Mouse (Mus musculus) intestine, embryonic 16.5 days (tissue): Measurements from ENCODE around the gene Chst3. TPM values are rescaled to one million over a fixed set of nuclear protein-coding genes. Genes with fewer than 3 reads are reported as not detected.
A peak's percentile ranks its signal among the peaks of the same experiment; 100 is the strongest.
"Not testable (repeated sequence)": the region's sequence is repeated elsewhere in the genome, so short reads cannot be mapped to it uniquely, and the experiment has no call there.

Experiments
- ATAC-seq: fragments of 200-750 bp; cut with Nextera tagmentation; 2 replicates; pipeline ENCODE4 v1.8.0; 2017; ENCODE audit warnings: moderate TSS enrichment, moderate library complexity
- H3K27ac ChIP-seq: fragments of 300-500 bp; sonication (generic); 2 replicates; pipeline ENCODE4 v1.5.1; 2014; ENCODE audit warnings: mild to moderate bottlenecking, low read length
- H3K27me3 ChIP-seq: fragments of 300-500 bp; sonication (generic); replicated peaks from 2 replicates; pipeline ENCODE4 v1.6.1; 2014; ENCODE audit warnings: low read length, control low read depth, mixed read lengths; ENCODE audit not compliant: control insufficient read depth, insufficient read depth
- H3K36me3 ChIP-seq: fragments of 300-500 bp; sonication (generic); 2 replicates; pipeline ENCODE4 v1.6.1; 2014; ENCODE audit warnings: low read length, control low read depth; ENCODE audit not compliant: control insufficient read depth, insufficient read depth
- H3K4me1 ChIP-seq: fragments of 300-500 bp; sonication (generic); 2 replicates; pipeline ENCODE4 v1.6.1; 2014; ENCODE audit warnings: low read length, control low read depth, mixed read lengths; ENCODE audit not compliant: control insufficient read depth, insufficient read depth
- H3K4me2 ChIP-seq: fragments of 300-500 bp; sonication (generic); 2 replicates; pipeline ENCODE4 v1.6.1; 2014; ENCODE audit warnings: low read depth, low read length, control low read depth
- H3K4me3 ChIP-seq: fragments of 300-500 bp; sonication (generic); 2 replicates; pipeline ENCODE4 v1.5.1; 2014; ENCODE audit warnings: mild to moderate bottlenecking, low read length
- H3K9ac ChIP-seq: fragments of 300-500 bp; sonication (generic); 2 replicates; pipeline ENCODE4 v1.6.1; 2014; ENCODE audit warnings: low read depth, low read length
- H3K9me3 ChIP-seq: fragments of 300-500 bp; sonication (generic); 2 replicates; pipeline ENCODE4 v1.6.1; 2016; ENCODE audit warnings: low read length, control low read depth; ENCODE audit not compliant: control insufficient read depth
- WGBS: fragments of 180-500 bp; shearing (Covaris S2); extraction: QIAGEN DNeasy Blood & Tissue Kit; methylation state at CpG from one replicate; pipeline ENCODE4 v1.1.7; 2014; 5-methylcytosine and 5-hydroxymethylcytosine counted together
- polyA plus RNA-seq: library from polyadenylated mRNA; unstranded; fragments of >200 nt; fragmentation: Nextera tagmentation; extraction: Ambion mirVana; gene quantifications from 2 replicates; pipeline ENCODE4 v1.2.1, GENCODE M21; 2015

The Chst3 gene
- polyA plus RNA-seq, 1 experiment from 2014 or later, result 1.3 TPM

DNA sequence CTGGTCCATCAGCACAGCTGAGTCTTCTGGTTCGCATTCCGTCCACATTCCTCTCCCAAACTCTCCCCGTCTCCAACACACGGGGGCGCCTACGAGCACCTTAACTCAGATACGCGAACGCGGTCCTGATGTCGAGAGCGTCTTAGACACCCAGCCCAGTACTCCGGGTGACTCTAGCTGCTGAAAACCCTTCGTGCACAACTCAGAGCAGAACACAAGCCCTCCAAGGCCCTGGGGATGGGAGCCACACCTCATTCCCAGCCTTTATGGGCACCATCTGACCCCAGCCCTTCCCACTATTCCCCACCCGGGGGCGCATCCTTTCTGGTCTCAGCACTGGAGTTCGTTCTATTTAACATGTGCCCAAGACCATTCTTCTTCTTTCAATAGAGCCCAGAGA, 27.3 kb downstream of the Chst3 start:
- H3K27ac ChIP-seq, result no peak overlapping the region

DNA sequence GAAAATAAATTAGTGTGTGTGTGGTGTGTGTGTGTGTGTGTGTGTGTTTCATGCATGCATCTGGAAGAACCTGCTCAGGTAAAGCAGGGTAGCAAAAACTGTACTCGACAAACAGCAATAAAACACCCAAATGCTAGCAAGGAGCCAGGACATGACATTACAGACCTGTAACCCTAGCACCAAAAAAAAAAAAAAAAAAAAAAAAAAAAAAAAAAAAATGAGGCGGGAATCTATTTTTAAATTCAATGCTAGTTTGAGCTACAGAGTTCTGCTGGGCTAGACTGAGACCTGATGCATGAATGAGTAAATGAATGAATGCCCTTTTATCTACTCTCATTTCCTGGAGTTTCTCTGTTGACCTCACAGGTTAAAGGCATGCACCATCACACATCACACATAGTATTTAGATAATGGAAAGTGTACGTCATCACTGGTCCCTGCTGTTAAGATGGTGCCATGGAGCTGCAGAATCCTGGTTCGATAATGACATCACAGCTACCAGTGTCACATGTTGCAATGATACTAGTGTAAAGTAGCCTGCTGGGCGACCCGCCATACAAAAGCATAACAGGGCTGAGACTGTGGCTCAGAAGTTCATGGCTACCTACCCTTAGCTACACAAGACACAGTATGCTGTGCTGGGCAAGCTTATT, 29.4 kb downstream of the Chst3 start:
- H3K4me1 ChIP-seq, result peaks cover 19% of the 10 kb centered on the region
- H3K27ac ChIP-seq, result no peak overlapping the region
- no peak for ATAC-seq
- H3K9ac ChIP-seq, result no peak overlapping the region
- no peak overlapping the region for H3K4me3 ChIP-seq
- H3K36me3 ChIP-seq, result peaks cover 4% of the 10 kb centered on the region; the same call in 1 of the 2 replicates
- H3K27me3 ChIP-seq, result no peaks in the 10 kb centered on the region; the same call in 1 of the 2 replicates
- no peak overlapping the region for H3K4me2 ChIP-seq
- no peaks in the 10 kb centered on the region for H3K9me3 ChIP-seq
- WGBS, result 81% methylated on average over 6 of the region's 6 CpGs

More for the DNA sequence above, 27.3 kb downstream of the Chst3 start:
- Histone ChIP-seq H3K9me3 (no peaks in the 10 kb centered on the region), H3K36me3 (no peaks in the 10 kb centered on the region), H3K27me3 (no peaks in the 10 kb centered on the region), H3K9ac (no peak overlapping the region), H3K4me3 (peak overlapping the region; percentile 30), H3K4me1 (peaks cover 27% of the 10 kb centered on the region), H3K4me2 (peak overlapping the region; percentile 50)
- ATAC-seq, result peak; percentile 45
- WGBS, result under 1% methylated on average over 17 of the region's 17 CpGs

DNA sequence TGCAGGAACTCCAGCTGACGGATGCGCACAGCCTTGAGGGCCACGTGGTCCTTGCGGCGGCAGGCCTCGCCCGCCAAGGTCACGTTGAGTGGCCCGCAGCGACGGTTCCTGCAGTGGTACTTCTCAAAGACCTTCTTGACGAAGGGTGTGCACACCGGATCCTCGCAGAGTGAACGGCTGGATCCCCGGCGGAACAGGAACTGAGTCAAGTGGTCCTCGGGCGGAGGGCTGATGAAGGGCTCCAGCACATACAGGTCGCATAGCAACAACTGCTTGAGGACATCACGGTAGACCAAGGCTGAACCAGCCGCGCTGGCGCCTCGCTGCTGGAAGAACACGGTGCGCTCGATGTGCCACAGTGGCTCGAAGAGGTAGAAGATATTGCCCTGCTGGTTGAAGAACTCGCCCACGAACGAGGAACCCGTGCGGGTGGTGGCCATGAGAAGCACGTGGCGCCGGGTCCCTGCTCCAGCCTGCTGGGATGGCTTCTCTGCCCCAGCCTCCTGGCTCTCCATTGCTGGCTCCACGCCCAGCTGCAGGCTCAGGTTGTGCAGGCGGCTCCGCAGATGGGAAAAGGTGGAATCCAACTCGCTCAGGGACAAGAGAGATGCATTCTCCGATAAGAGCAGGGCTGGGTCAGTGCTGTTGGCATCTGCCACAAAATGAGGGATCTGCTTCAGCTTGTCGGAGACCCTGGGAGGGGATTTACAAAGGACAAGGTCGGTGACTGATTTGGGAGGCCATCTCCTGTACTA, 32.7 kb downstream of the Chst3 start:
- Histone ChIP-seq H3K27ac (no peak overlapping the region), H3K4me3 (no peak overlapping the region), H3K9me3 (no peaks in the 10 kb centered on the region), H3K9ac (no peak overlapping the region), H3K4me2 (no peak overlapping the region), H3K4me1 (peaks cover 4% of the 10 kb centered on the region; the same call in 1 of the 2 replicates), H3K36me3 (peaks cover 10% of the 10 kb centered on the region; the same call in 1 of the 2 replicates), H3K27me3 (no peaks in the 10 kb centered on the region; the same call in 1 of the 2 replicates)
- 70% methylated on average over 44 of the region's 44 CpGs for whole genome bisulfite sequencing
- no peak for ATAC-seq

DNA sequence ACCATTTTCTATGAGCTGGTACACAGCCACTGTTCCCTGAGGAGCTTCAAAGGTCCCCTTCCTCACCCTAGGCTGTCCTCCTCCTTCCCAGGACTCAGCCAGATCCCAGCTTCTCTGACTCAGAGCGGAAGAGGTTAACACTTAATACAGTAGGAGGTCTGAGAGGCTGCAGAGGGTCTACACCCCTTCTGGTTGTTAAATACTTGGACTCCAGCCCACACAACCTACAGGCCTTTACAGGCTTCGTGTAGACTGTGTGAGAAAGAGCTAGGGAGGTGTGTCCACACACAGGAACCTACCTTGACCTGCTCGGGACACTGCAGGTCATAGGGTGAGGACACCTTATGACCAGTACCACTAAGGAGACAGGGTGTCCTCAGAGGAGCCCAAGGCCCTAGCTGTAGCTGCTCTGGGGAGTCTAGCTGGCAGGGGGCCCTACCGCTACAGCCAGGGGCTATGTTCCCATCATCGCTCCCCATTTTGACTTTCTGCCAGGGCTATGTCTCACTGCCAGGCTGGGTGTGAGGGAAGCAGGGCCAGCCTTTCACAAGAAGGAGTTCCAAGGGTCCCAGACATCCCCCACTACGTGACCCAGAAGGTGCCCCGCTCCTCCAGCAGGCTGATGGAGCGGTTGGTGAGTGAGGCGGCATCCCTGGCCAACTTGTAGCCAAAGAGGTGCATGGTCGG, 33.9 kb downstream of the Chst3 start:
- ATAC-seq, result no peak
- H3K36me3 ChIP-seq, result peaks cover 10% of the 10 kb centered on the region; the same call in 1 of the 2 replicates
- H3K4me2 ChIP-seq, result no peak overlapping the region
- H3K9ac ChIP-seq, result no peak overlapping the region
- H3K4me1 ChIP-seq, result peaks cover 4% of the 10 kb centered on the region; the same call in 1 of the 2 replicates
- H3K4me3 ChIP-seq, result no peak overlapping the region
- no peak overlapping the region for H3K27ac ChIP-seq
- no peaks in the 10 kb centered on the region; the same call in 1 of the 2 replicates for H3K27me3 ChIP-seq
- WGBS, result 79% methylated on average over 10 of the region's 10 CpGs
- no peaks in the 10 kb centered on the region for H3K9me3 ChIP-seq

DNA sequence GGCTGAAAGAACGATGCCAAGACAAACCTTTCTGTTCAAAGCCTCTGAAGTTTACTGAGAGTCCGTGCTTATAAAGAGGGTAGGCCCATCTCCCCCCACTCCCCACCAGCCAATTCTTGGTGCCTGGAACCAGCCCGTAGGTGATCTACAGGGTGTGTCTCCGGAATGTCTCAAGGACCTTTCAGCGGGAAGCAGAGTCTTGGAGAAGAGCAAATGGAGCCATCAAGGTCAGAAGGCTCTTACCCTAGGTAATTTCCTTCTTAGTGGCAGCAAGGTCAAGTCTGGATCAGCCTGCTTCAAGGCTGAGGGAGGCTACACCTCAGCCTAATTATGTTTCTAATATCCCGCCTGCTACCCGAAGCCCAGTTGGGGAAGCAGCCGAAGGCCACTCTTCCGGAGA, 43.8 kb downstream of the Chst3 start:
- ATAC-seq, H3K9ac ChIP-seq, H3K27ac ChIP-seq, H3K4me3 ChIP-seq, H3K4me2 ChIP-seq, H3K27me3 ChIP-seq, H3K9me3 ChIP-seq, H3K4me1 ChIP-seq, H3K36me3 ChIP-seq: not testable (repeated sequence)
- 84% methylated on average over 9 of the region's 9 CpGs for WGBS

DNA sequence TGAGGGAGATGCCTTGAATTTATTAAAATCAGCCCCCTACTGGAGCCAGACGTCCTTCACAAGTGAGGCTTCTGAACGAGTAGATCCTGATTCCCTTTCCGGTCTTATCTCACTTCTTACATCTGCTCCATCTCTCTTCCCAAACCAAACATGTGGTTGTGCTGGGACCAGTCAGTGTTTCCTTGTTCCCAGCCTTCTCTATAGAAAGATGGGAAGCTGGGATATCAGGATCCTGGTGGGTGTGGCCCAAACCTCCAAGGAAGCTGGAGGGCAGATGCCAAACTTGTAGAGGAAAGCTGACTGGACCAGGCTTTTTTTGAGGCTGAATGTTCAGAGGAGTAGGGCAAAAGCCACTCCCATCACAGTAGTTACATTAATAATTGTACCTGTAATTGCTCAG, 44.6 kb downstream of the Chst3 start:
- Histone ChIP-seq H3K9ac (no peak overlapping the region), H3K4me1 (0 out of 2 replicates have a peak, but pooled peaks cover 3% of the 10 kb centered on the region), H3K4me3 (no peak overlapping the region), H3K4me2 (no peak overlapping the region), H3K27ac (no peak overlapping the region), H3K36me3 (no peaks in the 10 kb centered on the region), H3K27me3 (no peaks in the 10 kb centered on the region), H3K9me3 (no peaks in the 10 kb centered on the region)
- no peak for ATAC-seq
- 67% methylated on average over 3 of the region's 3 CpGs for WGBS

DNA sequence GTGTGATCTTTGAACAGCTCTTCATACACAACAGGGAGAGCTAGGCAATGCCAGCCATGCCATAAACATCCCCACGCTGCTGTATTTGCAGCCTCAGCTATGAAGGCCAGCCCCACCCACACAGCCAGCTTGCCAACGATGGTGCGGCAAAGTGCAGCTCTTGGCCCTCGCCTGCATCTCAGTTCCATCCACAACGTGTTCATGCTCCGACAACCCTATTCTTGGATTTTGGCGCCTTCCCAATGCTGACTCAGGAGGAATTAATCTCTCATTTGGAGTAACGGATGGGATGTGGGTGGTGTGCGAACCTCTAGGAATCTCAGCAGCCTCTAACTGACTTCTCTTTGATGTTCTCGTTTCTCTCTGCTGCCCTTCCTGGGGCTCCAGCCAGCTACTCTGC, 46.0 kb downstream of the Chst3 start:
- no peak overlapping the region for H3K4me3 ChIP-seq
- H3K4me2 ChIP-seq, result no peak overlapping the region
- no peak overlapping the region for H3K9ac ChIP-seq
- H3K27ac ChIP-seq, result no peak overlapping the region
- no peaks in the 10 kb centered on the region for H3K9me3 ChIP-seq
- H3K4me1 ChIP-seq, result 0 out of 2 replicates have a peak, but pooled peaks cover 3% of the 10 kb centered on the region
- ATAC-seq, result no peak
- WGBS, result 58% methylated on average over 10 of the region's 10 CpGs
- H3K36me3 ChIP-seq, result no peaks in the 10 kb centered on the region
- H3K27me3 ChIP-seq, result no peaks in the 10 kb centered on the region

DNA sequence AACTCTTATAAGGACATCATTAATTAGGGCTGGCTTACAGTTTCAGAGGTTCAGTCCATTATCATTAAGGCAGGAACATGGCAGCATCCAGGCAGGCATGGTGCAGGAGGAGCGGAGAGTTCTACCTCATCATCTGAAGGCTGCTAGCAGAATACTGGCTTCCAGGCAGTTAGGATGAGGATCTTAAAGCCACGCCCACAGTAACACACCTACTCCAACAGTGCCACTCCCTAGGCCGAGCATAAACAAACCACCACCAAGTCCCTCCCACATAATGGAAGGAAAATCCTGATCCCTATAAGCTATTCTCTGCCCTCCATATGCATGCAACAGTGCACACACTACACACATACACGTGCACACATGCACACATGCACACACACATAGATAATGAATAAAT, 46.8 kb downstream of the Chst3 start:
- Histone ChIP-seq H3K27ac (no peak overlapping the region), H3K36me3 (no peaks in the 10 kb centered on the region), H3K4me1 (0 out of 2 replicates have a peak, but pooled peaks cover 3% of the 10 kb centered on the region), H3K4me2 (no peak overlapping the region), H3K4me3 (no peak overlapping the region), H3K9me3 (no peaks in the 10 kb centered on the region), H3K27me3 (no peaks in the 10 kb centered on the region), H3K9ac (no peak overlapping the region)
- WGBS, result 84% methylated on average over 4 of the region's 4 CpGs
- no peak for ATAC-seq

DNA sequence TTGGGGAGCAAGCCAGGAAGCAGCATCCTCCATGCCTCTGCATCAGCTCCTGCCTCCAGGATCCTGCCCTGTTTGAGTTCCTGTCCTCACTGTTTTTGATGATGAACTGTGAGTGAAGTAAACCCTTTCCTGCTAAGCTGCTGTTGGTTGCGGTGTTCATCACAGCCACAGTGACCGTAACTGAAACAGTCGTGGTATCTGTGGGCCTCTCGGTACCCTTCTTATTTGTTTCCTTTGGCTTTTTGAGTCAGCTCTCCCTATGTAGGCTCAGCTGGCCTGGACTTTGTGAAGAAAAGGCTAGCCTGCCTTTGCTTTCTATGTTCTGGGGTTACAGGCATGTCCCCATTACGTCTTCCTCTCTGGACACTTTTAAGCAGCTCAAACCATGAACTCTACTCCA, 47.7 kb downstream of the Chst3 start:
- no peaks in the 10 kb centered on the region for H3K36me3 ChIP-seq
- WGBS, result 92% methylated on average over 5 of the region's 5 CpGs
- no peak overlapping the region for H3K4me2 ChIP-seq
- H3K27ac ChIP-seq, result no peak overlapping the region
- no peaks in the 10 kb centered on the region for H3K27me3 ChIP-seq
- no peak overlapping the region for H3K4me3 ChIP-seq
- H3K9ac ChIP-seq, result no peak overlapping the region
- no peaks in the 10 kb centered on the region for H3K9me3 ChIP-seq
- H3K4me1 ChIP-seq, result 0 out of 2 replicates have a peak, but pooled peaks cover 3% of the 10 kb centered on the region
- ATAC-seq, result no peak
